Mouse (Mus musculus) ES-E14 (cell line): ENCODE measurements around the gene Cygb.

Source experiments
- CHD2 ChIP-seq: IDR thresholded peaks from 2 replicates; pipeline ENCODE4 v1.6.1; 2014; ENCODE audit warnings: mild to moderate bottlenecking, low read depth, low read length, inconsistent platforms
- HCFC1 ChIP-seq: IDR thresholded peaks from 2 replicates; pipeline ENCODE4 v1.6.1; 2012; ENCODE audit warnings: low read length, inconsistent platforms, borderline replicate concordance; ENCODE audit not compliant: insufficient read depth
- MAFK ChIP-seq: IDR thresholded peaks from 2 replicates; pipeline ENCODE4 v1.6.1; 2014; ENCODE audit warnings: mild to moderate bottlenecking, low read depth, low read length, inconsistent platforms; ENCODE audit not compliant: insufficient read depth
- ZC3H11A ChIP-seq: IDR thresholded peaks from 2 replicates; pipeline ENCODE4 v1.6.1; 2012; ENCODE audit warnings: low read depth, mild to moderate bottlenecking, inconsistent platforms, low read length, borderline replicate concordance
- ZNF384 ChIP-seq: IDR thresholded peaks from 2 replicates; pipeline ENCODE4 v1.6.1; 2012; ENCODE audit warnings: low read depth, low read length, inconsistent platforms

GRCm38 (mm10) chr11:116658238-116658637 is 4.1 kb upstream of the Cygb start:
- TF ChIP-seq ZC3H11A (no peak), HCFC1 (no peak), MAFK (no peak), CHD2 (no peak), ZNF384 (no peak)
